Mouse (Mus musculus) hematopoietic stem cell, adult 5-6 weeks (primary cell): ENCODE results near the gene Rps29. TPM values are rescaled to one million over a fixed set of nuclear protein-coding genes. Genes with fewer than 3 reads are reported as not detected.

Experiments used
- total RNA-seq: library from RNA; stranded (forward); fragments of 172-1452, 232-1000 nt; gene quantifications from 2 replicates; pipeline ENCODE4 v1.2.3, GENCODE M21; 2017

The Rps29 gene
- total RNA-seq, 1 experiment from 2014 or later = 2,489 TPM

Other genes starting within 250 kb of the Rps29 start
- 5.8 and 9.7 TPM in 2 replicates for gene Lrr1, start 9.6 kb upstream of the Rps29 start, total RNA-seq
- 824 and 909 TPM in 2 replicates for gene Rpl36al, start 24.9 kb upstream of the Rps29 start, total RNA-seq
- gene Mgat2, start 25.0 kb upstream of the Rps29 start, total RNA-seq = 116 and 124 TPM in 2 replicates
- gene Gm49383, start 37.9 kb upstream of the Rps29 start, total RNA-seq = 25.1 and 35.8 TPM in 2 replicates
- 6.7 and 11.3 TPM in 2 replicates for gene Dnaaf2, start 39.2 kb upstream of the Rps29 start, total RNA-seq
- 11.4 and 17.4 TPM in 2 replicates for gene Gm49384, start 45.1 kb upstream of the Rps29 start, total RNA-seq
- gene Pole2, start 69.0 kb upstream of the Rps29 start, total RNA-seq = 24.0 and 60.9 TPM in 2 replicates
- gene Klhdc1, start 82.0 kb upstream of the Rps29 start, total RNA-seq = 21.2 and 33.1 TPM in 2 replicates
- gene Klhdc2, start 137.5 kb upstream of the Rps29 start, total RNA-seq = 69.1 and 79.8 TPM in 2 replicates
- gene Nemf, start 198.0 kb upstream of the Rps29 start, total RNA-seq = 93.1 and 126 TPM in 2 replicates
- 146 and 157 TPM in 2 replicates for gene Arf6, start 213.0 kb upstream of the Rps29 start, total RNA-seq
- 0.69 and 2.5 TPM in 2 replicates for gene Gm9887, start 213.3 kb upstream of the Rps29 start, total RNA-seq